Mouse (Mus musculus) thymus, postnatal 36 days (tissue): ENCODE data around the gene Olfml2b.

ENCODE experiments used
- DNase-seq, 2 experiments: peaks; one replicate each; pipeline ENCODE4 v3.0.0; 2022; ENCODE audit warnings: mixed read lengths in 2 of 2

The Olfml2b gene

DNA sequence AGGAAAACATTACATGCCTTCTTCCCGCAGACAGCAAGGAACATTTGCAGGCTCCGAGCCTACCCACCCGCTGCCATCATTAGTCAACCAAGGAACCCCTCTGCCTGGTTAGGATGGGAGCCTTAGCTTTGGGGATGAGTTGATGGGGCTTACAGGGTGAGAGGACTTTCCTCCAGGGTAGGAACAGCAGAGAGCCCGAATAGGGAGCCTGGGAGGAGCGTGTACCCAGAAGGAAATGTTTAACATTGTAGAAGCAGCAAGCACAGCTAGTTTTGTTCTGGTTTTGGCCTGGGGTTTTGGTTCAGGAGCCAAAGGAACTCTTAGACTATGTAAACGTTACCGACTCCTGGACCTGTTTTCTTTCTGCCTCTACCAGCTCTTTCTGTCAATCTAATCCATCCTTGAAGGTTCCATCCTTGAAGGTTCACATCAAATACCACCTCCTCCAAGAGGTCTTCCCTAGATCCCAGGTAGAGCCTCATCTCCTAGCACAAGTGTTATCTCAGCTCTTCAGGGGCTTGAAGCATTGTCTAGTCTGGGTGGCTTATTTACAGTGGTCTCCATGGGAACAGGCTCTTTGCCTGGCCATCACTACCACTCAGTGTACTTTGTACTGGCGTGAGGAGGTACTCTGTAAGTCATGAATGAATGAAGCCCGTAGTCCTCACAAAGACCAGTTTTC lies 2.4 kb downstream of the Olfml2b start:
- DNase-seq: no peak

DNA sequence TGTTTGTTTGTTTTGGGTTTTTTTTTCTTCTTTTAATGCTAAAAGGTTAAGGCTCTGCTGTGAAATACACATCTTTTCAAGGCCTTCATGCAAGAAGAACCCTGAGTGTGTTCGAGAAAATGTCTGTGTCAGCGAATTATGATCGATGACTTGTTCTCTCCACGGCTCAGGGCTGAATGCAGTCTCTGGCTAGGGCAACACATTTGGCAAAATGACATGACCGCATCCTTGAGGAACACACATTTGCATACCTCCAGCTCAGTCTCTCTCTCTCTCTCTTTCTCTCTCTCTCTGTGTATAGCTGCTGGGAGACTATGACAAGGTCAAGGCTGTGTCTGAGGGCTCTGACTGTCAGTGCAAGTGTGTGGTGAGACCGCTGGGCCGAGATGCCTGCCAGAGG lies 3.0 kb downstream of the Olfml2b start:
- no peak for DNase-seq

DNA sequence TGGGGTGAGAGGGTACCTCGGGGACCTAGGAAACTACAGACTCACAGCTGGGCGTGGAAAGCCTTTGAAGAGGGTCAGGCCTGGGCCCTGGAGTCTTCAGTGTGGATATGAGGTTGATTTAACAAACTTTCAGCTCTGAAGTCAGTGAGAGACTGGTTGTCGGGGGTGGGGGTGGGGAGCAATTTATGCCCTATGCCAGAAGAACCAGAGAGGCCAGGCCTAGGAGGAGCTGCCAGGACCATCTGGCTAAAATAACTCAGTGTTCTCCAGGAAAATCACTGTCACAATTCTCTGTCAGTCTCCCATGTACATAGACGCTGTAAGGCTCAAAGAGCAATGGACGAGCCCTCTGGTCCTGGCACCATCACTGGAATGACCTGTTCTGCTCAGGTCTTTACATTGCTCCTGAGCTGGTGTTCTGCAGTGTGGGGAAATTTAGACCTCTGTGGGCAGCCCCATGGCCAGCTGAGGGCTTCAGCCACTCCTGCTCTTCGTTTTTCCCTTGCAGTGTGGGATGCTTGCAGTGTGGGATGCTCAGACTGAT lies 3.7 kb downstream of the Olfml2b start:
- DNase-seq: no peak

DNA sequence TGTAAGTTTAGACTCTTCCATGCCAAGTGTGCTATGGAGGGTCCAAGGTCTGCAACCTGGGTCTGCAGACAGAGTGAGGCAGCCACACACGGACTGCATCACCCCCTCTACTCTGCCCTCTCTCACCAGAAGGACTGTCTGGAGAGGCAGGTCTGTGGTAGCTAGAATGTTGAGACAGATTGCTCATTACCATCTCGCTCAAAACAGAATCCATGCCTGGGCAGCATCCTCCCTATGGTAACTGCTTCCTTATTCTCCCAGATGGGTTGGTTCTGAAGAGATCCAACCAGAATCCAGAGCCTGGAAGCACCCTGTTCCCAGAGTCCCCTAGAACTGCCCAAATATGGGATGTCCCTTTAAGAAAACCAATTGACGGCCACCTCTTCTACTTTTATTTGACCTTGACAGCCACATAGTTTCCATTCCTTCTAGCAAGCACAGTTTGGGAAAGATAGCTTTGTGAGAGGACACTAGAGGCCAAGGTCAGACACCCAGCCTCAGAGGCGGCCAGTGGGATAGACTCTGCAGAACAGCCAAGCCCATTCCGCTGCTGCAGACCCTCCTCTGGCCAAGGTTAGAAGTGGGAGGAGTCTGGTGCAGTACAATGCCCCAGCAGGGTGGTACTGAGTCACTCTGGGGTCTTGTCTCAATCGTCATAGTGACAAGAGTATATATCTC lies 6.9 kb downstream of the Olfml2b start:
- DNase-seq: no peak

DNA sequence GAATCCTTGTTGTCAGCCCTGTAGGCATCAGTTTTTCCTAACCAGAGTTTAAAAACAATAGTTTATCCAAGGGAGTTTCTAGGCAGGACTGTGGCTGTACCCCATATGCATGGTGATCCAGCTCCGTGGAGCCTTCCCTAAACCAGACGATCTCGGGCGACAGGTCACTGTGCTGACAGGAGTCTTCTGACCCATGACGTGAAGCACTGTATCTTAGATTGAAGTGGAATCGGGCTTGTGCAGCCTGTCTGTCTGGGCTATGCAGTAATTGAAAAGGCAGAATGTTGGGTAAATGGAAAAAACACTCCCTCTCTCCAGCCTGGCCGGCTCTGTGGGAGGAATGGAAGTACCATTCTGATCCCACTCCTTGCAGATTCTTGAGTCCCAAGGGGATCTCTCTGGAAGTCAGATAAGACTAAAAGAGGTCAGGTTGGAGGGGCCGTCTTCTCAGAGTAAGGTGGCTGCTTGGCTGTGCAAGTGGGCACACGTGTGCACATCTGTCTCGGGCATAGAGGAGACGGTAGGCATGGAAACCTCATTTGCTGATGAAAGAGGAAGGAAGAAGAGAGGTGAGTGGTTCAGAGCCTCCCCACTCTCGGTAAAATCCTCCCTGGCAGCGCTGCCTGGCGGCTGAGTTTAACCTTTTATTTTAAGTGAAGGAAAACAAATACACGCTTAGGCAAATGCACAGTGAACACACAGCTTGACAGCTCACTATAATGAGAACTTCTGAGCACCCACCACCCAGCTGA lies 7.8 kb downstream of the Olfml2b start:
- no peak for DNase-seq

DNA sequence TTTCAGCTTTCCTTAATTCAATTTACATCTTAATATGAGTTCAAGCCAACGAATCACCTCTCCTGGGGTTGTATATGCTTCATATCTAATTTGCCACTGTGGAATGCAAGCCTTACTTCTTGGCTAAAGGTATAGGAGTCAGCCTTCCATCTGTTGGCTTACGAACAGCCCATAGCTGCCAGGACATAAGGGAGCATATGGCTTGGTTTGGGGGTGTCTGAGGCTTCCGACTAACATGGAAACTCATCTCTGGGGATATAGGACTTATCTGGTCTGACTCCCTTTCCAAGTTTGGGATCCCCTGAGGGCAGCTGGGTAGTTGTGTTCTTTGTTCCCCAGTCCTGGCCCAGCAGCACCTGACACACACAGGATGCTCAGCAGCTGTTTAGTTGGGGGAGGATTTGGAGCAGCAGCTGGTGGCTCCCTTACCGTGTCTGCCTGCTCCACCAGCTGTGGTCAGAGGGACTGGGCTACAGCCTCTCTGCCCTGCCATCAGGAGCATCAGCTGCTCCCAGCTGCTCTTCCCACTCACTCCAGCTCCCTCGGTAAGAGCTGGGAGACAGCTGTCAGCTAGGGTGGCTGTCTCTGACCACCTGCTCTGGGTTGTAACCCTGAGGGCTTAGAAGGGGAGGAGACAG lies 11.1 kb downstream of the Olfml2b start:
- DNase-seq: no peak

DNA sequence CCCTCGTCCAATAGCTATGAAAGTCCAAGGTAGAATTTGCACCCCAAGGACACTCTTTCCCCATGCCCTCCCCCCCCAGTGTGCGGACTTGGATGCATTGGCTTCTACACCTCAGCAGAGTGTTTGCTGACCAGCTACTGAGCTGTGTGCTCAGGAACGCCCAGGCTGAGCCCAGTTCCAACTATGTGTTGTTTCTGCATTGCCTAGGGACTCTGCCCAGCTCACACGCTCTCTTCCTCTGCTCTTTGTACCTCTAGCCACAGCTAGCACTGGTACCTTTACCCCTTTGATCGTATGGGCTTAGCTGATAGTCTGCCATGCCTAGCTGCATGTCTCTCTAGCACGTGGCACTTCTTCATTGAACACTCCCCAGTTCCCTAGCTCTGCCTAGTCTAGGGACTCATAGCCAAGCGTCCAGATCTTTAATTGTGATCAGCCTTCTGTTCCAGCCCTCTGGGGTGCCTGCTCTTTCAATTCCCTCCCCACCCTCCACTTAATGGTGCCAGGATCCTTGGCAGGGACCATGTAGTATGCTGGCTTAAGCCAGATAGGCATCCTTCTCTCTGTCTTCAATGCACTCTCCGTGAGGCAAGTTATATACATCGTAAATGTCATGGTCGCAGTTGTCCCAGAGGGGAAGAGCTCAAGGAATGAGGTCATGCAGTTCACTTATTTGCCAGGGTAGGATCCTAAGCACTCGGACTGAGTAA lies 12.3 kb downstream of the Olfml2b start:
- DNase-seq: no peak

DNA sequence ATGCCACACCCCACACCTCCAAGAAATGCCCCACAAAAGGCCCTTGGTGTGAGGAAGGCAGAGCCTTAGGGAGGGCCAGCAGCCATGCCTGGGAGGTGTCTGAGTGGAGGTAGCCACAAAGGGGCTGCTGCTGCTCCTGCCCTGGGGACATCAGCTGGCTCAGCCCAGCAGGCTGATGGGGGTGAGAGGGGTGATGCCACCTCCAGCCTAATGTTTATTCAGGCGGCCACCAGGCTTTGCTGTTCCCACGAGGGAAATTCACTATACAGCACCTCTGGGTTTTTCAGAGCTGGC lies 12.8 kb downstream of the Olfml2b start:
- DNase-seq: no peak

DNA sequence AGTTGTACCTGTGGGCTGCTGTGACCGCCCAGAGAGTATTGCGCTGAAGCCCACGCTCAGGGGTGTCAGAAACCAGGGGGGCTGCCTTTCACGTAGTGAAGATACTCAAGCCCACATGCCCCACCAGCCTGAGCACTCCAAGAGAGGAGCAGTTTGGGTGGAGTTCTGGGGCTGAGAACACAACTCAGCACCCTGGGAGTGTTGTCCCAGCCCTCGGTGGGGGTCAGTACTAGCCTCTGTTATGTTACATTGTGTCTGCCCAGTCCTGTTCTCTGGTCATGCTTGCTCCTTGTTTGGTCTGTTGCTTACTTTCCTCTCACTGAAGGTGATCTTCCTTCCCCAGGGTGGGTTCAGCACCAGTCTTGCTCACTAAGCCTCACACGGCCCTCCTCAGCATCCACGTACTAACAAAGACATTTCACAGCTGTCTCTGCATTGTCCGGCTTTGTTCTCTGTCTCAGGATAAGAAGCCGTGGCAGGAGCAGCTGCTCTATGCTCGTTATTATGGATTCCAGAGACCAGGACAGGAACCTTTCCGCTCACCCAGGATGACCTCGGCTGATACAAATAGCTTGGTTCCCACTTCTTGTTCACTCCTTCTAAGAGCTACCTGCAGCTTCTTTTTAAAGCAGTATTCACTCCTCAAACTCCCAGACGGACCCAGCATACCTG lies 13.4 kb downstream of the Olfml2b start:
- no peak for DNase-seq

DNA sequence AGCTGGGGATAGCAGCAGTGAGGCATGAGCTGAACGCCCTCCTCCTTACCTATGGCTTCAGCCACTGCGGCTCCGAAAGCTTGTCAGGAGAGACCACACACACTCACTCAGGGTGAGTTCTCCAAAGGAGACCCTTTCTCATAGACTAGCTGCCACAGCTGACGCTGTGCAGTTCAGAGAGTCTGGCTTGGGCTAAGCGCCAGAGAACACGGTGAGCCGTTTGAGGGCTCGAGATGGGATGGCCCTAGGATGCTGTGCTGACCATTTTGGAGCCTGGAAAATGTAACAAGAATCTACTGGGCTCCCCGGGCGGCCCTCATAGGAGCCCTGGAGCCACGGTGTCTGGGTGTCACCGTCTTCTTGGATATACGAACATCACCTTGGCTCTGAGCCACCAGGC lies 14.9 kb downstream of the Olfml2b start:
- no peak for DNase-seq

DNA sequence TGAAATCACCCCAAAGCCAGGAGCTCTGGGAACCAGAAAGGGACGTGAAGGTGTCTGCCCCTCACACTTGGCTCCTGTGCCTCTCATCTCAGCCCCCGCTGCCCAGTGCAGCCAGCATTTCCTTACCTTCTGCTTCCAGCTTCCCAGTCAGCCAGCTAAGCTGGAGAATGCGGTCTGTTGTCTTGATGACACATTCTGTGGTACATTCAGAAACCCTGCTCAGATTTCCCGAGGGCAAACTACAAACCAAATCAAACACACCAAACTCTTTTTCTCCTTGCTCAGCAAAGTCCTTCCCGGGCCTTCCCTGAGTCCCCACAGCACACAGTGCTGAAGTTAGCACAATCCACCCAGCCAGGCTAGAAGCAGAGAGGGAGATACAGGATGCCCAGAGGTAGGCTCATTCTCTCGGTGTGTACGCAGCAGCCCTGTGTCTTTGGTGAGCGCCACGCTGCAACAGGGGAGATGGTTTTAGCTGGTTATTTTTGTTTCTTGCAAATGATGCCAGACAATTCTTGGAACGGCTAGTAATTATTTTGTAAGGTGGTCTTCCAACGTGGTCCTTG lies 20.4 kb downstream of the Olfml2b start:
- DNase-seq: no peak

DNA sequence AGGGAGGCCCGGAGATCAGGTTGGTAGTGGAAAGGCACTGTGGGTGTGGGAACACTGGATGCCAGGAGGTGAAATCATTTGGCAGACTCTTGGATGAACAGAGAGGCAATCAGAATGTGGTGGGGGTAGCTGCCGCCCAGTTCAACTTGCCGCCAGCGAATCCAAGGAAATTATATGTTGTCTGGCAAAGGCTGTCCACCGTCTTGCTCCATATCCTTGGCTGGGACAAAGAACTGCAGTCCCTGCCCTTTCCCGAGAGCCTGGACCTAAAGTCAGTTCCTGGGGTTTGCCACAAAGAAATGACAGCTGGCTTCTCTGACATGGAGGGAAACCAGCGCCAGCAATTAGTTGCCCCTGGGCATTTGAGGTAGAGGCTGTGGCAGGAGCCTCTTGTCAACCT lies 20.9 kb downstream of the Olfml2b start:
- no peak for DNase-seq

DNA sequence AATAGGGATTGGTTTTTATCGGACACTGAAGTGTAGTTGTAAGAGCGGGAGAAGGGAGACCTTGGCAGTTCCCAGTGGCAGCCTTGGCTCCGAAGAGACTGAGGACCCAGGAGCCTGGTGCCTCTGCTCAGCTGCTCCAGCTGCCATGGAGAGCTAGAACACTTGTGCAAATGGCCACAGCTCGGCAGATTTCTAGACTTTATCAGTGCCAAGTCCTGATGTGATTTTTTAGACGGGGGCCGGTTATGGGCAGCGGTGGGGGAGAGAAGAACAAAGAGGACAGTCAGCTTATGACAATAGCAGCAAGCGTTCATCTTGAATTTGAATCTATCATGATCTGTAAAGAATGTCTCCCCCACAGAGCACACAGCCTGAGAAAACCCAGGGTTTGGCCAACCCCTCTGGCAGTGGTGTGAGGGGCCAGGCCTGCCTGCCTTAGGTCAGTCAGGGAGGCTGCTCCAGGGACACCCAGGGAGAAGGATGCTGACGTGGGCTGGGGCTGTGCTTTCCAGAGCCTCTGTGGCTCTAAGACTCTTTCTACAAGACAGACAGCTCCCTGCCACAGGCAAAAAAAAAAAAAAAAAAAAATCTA lies 29.9 kb downstream of the Olfml2b start:
- no peak for DNase-seq

DNA sequence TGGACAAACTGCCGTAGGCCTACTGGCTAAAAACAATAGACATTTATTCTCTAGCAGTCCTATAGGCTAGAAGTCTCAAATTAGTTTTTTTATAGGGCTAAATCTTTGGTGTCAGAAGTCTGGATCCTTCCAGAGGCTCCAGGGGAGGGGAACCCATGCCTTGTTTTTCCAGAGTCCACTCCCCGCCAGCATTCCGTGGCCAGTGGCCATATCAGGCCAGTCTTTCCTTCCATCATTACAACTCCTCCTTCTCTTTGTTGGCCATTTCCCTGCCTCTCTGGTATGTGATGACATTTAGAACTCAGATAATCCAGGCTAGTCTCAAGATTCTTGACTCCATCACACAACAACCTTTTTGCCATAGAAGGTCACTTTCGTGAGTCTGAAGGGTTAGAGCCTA lies 33.3 kb downstream of the Olfml2b start:
- no peak for DNase-seq

DNA sequence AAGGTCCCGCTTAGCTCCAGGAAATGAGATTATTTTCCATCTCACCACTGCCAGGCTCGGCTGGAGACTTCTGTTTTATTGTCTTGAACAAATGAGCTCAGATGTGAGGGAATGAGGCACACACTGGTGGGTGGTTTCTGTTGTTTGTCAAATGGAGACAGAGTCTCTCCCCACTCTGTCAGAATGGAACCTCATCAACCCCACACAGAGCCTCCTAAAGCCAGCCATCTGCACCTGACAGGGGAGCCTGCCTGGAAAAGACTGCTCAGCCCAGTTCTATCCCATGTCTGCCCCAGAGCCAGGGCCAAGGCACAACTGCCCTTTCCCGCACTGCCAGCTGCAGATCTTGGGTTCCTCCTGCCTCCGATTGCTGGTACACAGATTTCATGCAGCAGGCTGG lies 34.5 kb downstream of the Olfml2b start:
- no peak for DNase-seq

DNA sequence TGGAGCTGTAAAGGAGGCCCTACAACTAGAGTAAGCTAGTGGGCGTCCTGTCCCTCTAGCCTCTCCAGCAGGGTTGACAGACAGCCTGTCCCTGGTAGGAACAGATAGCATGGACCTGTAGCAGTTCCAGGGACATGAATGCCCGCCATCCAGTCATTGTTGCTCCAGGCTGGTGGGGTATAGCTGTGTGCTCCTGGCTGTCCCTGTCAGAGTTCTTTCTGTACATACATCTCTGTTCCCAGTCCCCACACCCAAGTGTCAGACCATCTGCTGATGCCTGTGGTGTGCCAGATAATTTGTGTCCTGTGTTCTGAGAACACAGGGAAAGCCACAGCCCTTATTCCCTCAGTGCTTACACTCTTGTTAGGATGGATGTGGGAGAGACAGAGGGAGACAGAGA lies 35.3 kb downstream of the Olfml2b start:
- no peak for DNase-seq

DNA sequence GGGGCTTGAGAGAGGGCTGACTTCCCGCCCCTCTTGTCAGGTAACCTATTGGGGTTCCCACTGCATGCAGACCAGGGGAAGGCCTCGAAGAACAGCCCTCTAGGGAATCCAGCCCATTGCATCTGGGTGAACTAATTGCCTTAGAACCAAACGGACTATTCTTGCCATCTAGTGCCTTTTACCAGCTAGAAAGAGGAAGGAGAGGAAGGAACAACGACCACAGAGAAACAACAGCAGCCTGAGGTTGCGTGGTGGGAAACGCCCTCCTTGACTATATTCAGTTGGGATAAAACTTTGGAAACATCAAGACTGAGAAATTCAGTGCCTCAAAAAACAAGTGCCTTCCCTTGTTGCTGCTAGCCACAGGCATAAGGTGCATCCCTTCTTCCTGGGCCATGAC lies 39.5 kb downstream of the Olfml2b start:
- no peak for DNase-seq

DNA sequence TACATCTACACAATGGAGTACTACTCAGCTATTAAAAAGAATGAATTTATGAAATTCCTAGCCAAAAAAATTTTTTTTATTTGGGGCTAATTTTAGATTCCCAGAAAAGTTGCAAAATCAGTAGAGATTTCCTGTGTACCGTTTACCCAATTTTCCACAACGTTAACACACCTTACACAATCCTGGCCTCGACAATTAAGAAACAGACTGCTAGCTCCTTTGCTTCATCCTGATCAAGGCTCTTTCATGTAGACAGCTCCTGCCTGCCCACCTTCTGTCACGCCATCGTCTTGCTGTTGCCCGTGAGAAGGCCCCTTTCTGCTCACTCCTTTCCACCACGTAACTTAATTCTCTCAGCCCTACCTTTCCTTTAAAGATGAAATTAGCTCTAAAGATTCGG lies 45.4 kb downstream of the Olfml2b start:
- no peak for DNase-seq

DNA sequence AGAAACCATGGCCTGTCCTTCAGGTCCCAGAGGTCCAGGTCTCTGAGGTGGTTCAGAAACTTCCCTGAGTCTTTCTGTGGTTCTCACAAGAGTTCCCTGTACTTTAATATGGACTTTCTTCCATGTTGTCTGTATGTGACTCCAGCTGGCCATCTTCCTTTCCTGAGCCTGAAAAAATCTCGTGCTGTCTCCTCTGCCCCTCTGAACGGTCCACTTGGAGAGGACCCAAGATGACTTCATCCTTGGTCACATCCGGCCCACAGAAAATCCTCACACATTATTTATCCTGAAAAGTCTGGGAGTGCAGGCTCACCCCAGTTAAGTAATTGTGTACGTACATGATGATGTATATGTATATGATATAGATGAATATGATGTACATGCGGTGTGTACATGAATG lies 47.0 kb downstream of the Olfml2b start:
- no peak for DNase-seq

DNA sequence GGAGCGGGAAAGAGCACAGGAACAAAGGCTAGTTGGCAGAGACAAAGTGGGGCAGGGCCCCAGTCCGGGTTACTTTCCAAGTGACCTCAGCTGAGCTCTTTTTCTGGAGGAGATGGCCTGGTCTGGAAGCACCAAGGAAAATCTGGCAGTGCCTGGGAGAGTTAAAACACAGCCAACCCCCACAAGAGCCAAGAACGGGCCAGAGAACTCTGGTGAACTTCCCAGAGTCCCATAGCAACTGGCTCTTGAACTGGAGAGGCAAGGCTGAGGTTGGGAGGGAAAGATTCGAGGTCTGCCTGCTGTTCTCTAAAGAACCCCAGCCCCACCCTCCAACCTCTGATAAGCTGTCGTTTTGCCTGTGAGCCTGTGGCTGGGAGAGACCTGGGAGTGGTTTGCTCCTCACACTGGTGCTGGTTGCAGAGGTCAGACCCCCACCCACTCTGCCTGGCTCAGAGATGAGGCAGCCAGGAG lies 50.5 kb downstream of the Olfml2b start:
- no peak for DNase-seq

DNA sequence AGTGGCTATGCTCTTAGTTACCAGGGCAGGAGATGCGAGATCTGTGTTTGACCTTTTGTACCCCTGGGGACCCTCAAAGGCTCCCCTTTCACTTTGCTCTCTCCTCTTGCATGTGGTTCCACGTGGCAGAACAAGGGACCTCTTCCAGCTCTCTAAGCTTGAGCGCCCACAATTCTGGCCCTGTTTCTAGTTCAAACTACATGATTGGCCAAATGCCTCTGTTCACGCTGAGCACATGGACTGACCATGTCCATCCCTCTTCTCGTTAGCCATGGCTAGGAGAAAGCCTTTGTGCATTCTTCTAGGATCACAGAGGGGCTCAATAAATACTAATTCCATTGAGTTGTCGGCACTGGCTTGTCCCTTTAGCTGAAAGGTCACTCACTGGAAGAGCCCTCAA lies 51.0 kb downstream of the Olfml2b start:
- no peak for DNase-seq

DNA sequence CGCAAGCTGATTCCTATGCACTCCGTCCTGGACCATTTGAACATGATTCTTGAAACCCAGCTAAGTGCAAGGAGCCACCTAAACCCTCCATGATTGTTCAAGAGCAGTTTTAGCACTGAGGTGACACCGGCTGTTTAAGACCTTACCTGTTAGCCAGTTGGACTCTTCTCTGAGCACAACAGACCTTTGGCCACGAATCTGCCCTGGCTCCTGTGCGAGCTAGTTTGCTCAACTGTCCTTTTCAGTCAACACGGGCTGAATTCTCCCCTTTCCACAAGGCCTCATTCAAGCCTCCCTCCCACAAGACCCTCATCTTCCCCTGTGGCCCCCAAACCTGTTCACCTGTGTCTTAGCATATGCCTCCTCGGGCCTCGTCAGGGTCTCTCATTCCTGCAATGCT lies 52.7 kb downstream of the Olfml2b start:
- no peak for DNase-seq
